Mouse (Mus musculus) lung, postnatal 14 days (tissue): ENCODE measurements around the gene Pkdcc.

Experiments
- DNase-seq: peaks from one replicate; pipeline ENCODE4 v3.0.0; 2021

Pkdcc gene

GRCm38 (mm10) chr17:83214674-83215528 is at the start of gene Pkdcc:
Pkdcc (plus strand) TSS chr17:83215292.
- DNase-seq: peak; percentile 90

DNA sequence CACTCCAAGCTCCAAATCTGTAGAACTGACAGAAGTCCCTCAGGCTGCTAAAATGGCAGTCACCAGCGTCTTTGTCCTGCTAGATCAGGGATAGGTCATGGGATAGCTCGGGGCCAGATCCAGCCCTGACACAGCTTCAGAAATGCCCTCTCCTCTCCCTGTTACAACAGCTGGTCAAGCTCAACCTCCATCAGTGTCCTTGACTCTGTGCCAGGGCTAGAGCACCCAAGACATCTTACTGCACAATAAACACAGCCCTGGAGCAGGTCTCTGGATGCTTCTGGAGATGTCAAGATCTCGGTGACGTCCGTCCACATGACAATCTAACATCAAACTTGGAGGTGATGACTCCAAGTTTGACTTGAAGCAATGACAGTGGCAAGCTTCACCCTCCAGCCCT is 48.9 kb upstream of the Pkdcc start:
- DNase-seq: peak; percentile 28

GRCm38 (mm10) chr17:83176146-83176545 is 38.9 kb upstream of the Pkdcc start:
- DNase-seq: no peak

GRCm38 (mm10) chr17:83178483-83179150 is 36.5 kb upstream of the Pkdcc start:
- DNase-seq: no peak

DNA sequence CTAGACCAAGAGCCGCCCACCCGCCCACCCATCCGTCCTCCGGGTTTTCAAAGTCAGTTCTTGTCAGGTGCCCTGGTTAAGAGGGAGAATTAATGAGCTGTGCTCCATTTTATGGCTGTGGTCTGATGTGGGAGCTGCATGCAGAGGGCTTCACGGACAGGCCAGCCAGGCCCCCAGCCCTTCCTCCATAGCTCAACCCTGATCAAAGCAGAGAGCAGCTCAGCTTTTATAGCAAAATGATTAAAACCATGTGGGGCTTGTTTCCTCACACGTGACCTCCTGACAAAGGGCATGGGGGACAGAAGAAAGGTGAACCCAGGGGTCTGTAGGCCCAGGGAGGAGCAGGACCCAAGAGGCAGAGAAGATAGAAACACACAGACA is 36.0 kb upstream of the Pkdcc start:
- no peak for DNase-seq

- DNase-seq: no peak
These were observed 35.5 kb upstream of the Pkdcc start for GRCm38 (mm10) chr17:83179569-83179968.

GRCm38 (mm10) chr17:83181086-83181485 is 34.0 kb upstream of the Pkdcc start:
- DNase-seq: no peak

DNA sequence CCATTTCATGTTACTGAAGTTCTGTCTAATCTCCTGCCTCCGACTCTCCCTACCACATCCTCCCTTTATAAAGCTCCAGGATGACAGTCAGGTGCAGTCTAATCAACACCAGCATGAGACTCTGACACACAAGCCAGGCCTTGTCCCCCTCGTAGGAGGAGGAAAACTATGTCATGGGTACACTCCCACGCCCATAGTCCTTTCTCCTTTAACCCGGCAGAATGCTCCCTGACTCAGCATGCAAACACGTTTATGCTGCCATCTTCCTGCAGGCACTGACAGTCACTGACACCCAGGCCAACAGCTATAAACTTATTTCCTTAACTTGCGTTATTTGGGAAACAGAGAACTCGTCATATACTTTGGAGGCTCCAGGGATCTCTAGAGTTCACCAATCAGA is 33.5 kb upstream of the Pkdcc start:
- DNase-seq: no peak

- no peak for DNase-seq
These were observed 32.9 kb upstream of the Pkdcc start for GRCm38 (mm10) chr17:83182061-83182664.

GRCm38 (mm10) chr17:83182780-83183179 is 32.3 kb upstream of the Pkdcc start:
- DNase-seq: no peak

GRCm38 (mm10) chr17:83187751-83188565 is 27.1 kb upstream of the Pkdcc start:
- DNase-seq: no peak

DNA sequence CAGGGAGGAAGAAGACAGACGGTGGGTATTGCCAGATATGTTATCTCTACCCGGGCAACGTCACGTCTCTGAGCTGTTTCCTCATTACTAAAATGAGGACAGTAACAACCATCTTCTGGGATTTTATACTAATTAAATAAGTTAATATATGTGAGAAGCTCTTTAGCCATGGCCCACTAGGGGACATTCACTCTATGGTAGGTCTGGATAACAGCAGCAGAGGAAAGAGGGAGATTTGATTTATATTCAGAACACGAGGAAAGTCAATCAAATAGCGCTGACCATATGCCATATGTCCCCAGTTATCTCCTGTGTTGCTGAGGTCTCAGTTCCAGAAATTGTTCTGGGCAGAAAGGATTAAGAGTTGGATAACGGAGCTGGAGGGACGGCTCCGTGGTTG is 24.3 kb upstream of the Pkdcc start:
- no peak for DNase-seq

DNA sequence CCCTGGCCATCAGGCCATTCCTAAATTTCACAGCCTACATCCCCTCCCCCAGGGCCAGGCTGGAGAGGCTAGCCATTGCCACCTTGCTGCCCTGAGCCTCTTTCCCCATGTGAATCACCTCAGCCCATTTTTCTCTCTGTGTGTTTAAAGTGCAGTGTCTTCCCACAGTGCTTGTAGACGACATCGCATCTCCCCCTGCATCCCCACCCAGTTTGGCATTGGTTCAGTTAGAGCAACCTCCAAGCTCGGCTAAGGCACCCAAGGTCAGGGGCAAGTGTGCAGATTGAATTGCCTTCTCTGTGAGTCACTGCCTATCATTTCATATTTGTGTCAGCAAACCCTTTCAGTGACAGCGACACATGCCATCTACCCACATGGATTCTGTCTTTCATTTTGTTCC is 20.6 kb upstream of the Pkdcc start:
- no peak for DNase-seq

DNA sequence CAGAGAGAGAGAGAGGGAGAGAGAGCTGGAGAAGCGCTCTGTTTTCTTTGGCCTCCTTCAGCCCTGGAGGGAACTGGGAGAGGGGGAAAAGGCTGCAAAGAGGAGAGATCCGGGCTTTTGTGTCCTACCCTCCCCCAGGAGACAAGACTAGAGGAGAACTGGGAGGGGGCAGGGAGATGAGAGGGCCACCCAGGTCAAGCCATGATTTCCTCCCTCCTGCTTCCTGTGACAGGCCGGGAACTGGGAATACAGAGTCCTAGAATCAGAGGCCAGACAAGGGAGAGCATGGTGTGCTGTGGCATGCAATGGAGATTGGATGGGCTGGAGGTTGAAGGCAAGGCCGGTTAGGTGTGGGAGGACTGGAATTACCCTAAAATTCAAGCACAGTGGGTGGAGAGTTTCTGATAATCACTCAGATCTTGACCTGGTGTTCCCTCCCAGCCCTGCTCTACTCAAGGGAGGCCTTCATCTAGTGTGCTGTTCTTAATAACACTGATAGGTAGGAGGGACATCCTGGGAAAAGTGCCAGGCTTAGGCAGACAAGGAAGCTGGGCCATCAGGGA is 17.6 kb upstream of the Pkdcc start:
- no peak for DNase-seq

GRCm38 (mm10) chr17:83200469-83200868 is 14.6 kb upstream of the Pkdcc start:
- DNase-seq: no peak

GRCm38 (mm10) chr17:83201257-83201656 is 13.8 kb upstream of the Pkdcc start:
- DNase-seq: no peak

GRCm38 (mm10) chr17:83203692-83204383 is 11.3 kb upstream of the Pkdcc start:
- no peak for DNase-seq

GRCm38 (mm10) chr17:83207296-83207695 is 7.8 kb upstream of the Pkdcc start:
- no peak for DNase-seq

DNA sequence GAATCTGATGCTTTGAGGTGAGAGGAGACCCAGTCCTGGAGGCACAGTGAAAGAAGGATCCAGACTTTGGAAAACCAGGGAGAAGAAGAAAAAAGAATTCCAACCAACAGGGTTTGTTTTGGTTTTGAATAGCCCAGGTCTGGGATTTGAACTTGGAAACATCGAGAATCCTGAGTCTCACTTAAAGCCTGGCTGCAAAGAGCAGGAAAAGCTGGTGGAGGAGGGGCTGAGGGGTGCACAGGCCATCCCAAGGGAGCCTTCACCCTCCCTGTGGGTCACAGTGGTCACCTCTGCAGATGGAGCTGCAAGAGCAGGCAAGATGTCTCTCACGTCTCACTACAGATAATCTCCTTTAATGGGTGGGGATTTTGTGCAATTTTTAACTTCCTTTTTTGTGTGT is 6.6 kb upstream of the Pkdcc start:
- no peak for DNase-seq

GRCm38 (mm10) chr17:83210531-83210930 is 4.6 kb upstream of the Pkdcc start:
- no peak for DNase-seq

GRCm38 (mm10) chr17:83211196-83211595 is 3.9 kb upstream of the Pkdcc start:
- DNase-seq: no peak

DNA sequence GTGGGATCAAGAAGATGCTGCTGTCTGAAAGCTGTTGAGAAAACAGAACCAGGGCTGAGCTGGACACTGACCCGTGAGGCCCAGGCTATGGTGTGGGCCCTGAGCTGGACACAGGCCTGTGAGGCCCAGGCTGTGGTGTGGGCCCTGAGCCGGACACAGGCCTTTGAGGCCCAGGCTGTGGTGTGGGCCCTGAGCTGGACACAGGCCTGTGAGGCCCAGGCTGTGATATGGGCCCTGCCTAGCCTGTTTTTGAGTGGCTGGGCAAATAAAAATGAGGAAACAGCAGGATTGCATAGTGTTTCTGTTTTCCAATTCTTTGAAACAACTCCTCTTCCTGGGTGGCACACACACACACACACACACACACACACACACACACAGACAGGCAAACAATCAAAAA is 2.7 kb upstream of the Pkdcc start:
- no peak for DNase-seq
